Mouse (Mus musculus) B cell, adult 2 months (primary cell): ENCODE measurements around the gene Kansl3.

Source experiments
- DNase-seq, 2 experiments: peaks; one replicate each; pipeline ENCODE4 v3.0.0; 2022

The Kansl3 gene

GRCm38 (mm10) chr1:36368969-36369645 is at the start of gene Kansl3:
Kansl3 (minus strand) TSS chr1:36369181.
- DNase-seq = peak; percentile 90 to 91

GRCm38 (mm10) chr1:36404531-36404930 is 35.5 kb upstream of the Kansl3 start:
- no peak for DNase-seq

- DNase-seq = no peak
Measured at GRCm38 (mm10) chr1:36401509-36401908, 32.5 kb upstream of the Kansl3 start.

GRCm38 (mm10) chr1:36397041-36397440 is 28.1 kb upstream of the Kansl3 start:
- DNase-seq = no peak

- no peak for DNase-seq
Measured at GRCm38 (mm10) chr1:36379582-36379981, 10.6 kb upstream of the Kansl3 start.

GRCm38 (mm10) chr1:36378880-36379279 is 9.9 kb upstream of the Kansl3 start:
- no peak for DNase-seq

GRCm38 (mm10) chr1:36371934-36372845 is 3.2 kb upstream of the Kansl3 start, which contains the start of gene Fer1l5:
Fer1l5 (plus strand) TSS chr1:36372291.
- no peak for DNase-seq

- no peak for DNase-seq
Measured at GRCm38 (mm10) chr1:36370918-36371317, 1.9 kb upstream of the Kansl3 start.

GRCm38 (mm10) chr1:36368112-36368968 is 641 bp downstream of the Kansl3 start:
- DNase-seq = peak; percentile 32 to 50

- DNase-seq = peak in 1 of 2 experiments; percentile 5
Measured at GRCm38 (mm10) chr1:36367698-36368097, 1.3 kb downstream of the Kansl3 start.

- DNase-seq = no peak
Measured at GRCm38 (mm10) chr1:36356955-36357695, 11.9 kb downstream of the Kansl3 start.

- DNase-seq = no peak
Measured at GRCm38 (mm10) chr1:36352351-36352750, 16.6 kb downstream of the Kansl3 start.

GRCm38 (mm10) chr1:36342547-36342946 is 26.4 kb downstream of the Kansl3 start:
- no peak for DNase-seq

GRCm38 (mm10) chr1:36332955-36333887 is 35.8 kb downstream of the Kansl3 start:
- DNase-seq = no peak

GRCm38 (mm10) chr1:36331743-36332142 is 37.2 kb downstream of the Kansl3 start:
- DNase-seq = no peak

- DNase-seq = no peak
Measured at GRCm38 (mm10) chr1:36326815-36327214, 42.2 kb downstream of the Kansl3 start.

GRCm38 (mm10) chr1:36325900-36326321 is 43.1 kb downstream of the Kansl3 start:
- no peak for DNase-seq

GRCm38 (mm10) chr1:36323746-36324448 is 45.1 kb downstream of the Kansl3 start:
- peak in 1 of 2 experiments; percentile 48 for DNase-seq

GRCm38 (mm10) chr1:36323076-36323475 is 45.9 kb downstream of the Kansl3 start:
- no peak for DNase-seq
